Mouse (Mus musculus) embryo, embryonic 10.5 days (tissue): Measurements from ENCODE around the gene Med13l.

ENCODE experiments used
- DNase-seq: peaks from one replicate; pipeline ENCODE4 v3.0.0-alpha.2; 2015; ENCODE audit warnings: low spot score

Gene Med13l

DNA sequence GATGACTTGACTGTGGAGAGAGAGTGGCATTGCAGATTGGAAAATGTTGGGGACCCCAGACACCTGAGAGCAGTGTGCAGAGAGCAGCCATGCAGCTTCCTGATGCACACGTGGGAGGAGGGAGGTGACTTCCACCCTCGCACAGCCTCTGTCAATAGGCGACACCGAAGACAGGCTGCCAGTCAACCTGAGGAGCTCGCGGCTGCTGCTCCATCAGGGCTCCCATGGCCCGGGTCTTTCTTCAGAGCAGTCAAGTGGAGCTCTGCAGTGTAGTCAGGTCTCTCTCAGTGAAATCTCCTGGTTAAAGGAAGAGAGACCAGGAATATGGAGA, 131.2 kb downstream of the Med13l start:
- no peak for DNase-seq

DNA sequence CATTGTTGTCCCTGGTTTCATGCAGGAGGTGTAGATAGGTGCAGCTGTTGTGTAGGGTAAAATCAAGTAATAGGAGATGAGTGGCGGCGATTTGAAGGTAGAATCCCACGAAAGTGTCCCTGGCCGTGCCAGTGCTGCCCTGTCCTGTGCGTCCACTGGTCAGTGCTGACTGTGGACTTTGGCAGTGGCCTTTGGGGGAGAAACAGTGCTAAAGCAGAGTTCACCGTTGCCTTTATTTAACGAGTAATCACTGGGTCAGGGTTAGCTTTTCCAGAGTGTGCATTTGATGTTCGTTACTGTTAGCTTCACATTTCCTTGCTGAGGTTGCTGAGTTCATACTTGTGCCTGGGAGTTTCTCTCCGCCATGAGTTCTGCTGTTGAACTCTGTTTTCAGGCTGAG, 133.5 kb downstream of the Med13l start:
- DNase-seq: no peak

DNA sequence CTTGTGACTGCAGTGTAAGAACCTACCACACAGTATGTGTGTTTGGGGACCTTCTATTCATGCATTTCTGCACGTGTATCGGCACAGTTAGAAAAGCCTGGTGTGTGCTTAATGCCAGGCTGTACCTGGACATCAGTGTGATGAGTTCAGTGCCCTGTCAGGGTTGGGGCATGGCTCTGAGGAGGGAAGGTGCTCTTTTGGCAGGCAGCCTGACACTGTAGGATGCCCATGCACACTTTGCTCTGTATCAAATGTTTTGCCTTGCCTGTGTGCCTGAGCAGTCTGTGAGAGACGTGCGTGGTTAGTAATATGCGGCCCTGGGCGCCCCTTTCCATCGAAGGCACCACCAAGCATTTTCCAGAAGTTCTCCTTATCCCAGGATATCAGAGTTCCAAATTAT, 136.6 kb downstream of the Med13l start:
- no peak for DNase-seq

DNA sequence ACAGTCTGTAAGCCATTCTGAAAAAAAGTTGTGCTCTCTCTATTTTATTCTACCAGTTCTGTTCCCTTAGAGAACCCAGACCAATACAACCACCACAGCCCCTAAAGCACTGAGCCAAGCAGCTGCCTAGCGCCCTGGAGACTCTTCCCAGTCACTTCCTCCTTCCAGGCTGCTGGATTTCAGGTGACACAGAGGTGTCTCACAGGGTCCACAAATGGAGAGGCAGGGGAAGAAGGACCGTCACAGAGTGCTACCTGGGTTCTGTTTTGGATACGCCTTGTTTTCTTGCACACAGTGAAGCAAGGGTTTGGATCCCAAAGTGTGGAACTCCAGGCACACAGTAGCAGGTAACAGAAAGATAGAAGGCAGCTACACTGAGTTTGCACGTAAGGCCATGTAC, 140.5 kb downstream of the Med13l start:
- DNase-seq: no peak

DNA sequence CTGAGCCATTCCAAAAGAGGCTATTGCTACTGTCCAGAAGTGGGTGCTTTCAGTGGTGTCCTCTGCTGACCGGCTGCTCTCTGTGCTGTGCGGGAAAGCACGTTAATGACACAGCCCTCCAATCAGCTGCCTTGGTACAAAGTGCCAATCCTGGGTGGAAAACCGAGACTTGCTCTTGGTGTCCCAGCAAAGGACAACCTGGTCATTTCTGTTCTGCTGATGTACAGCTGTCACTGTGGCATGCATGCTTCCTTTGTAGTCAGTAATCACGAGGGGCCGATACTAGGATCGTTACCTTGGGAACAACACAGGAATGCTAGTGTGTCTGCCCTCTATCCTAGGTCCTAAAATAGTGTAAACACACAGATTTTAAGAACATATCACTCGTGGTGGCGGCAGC, 142.2 kb downstream of the Med13l start:
- peak; percentile 36 for DNase-seq

DNA sequence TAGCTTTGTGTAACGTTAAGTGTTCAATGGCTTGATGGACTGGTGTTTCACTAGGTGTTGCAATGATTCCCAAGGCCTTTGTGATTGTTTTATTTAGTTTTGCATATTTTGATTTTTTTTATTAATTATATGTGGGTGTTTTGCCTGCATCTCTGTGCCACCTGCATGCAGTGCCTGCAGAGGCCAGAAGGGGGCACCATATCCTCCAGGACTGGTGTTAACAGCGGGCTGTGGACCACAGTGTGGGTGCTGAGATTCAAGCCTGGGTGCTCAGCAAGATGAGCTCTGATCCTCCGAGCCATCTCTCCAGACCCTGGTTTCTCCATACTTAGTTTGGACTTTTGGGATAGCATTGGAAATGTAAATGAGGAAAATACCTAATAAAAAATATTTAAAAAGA, 143.7 kb downstream of the Med13l start:
- DNase-seq: no peak

DNA sequence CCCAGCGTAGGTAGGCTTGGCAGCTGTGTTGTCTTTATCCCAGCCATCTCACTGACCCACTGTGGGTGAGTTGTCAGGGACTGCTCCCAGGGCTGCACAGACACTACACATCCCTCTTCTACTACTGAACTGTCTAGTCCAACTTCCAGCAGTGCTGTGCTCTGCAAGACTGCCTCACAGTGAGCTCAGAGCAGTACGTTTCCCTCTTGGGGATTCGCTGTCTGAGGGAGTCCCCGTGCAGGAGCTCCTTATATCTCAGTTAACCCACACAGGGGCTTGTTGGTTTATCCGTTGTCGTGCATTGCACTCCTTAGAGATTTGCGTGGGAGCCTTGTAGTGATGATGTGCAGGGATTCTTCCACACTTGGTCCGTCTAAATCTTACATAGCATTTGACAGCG, 144.5 kb downstream of the Med13l start:
- DNase-seq: no peak

DNA sequence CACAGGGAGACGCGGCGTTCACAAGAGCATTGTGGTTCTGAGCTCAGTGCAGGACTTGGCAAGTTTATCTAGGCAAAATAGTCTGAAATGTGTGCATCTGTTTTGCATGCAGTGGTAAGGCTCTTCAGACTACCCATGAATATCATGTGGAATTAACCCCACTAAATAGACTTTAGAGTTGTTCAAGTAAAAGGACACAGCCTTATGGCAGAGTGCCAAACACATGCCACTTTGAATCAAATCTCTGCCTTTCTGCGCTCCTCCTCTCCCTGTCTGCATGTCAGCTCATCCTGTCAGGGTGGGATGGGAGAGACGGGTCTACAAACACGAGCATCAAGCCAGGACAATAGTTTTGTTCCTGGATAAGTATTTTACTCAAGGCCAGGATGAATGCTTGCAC, 145.5 kb downstream of the Med13l start:
- no peak for DNase-seq

DNA sequence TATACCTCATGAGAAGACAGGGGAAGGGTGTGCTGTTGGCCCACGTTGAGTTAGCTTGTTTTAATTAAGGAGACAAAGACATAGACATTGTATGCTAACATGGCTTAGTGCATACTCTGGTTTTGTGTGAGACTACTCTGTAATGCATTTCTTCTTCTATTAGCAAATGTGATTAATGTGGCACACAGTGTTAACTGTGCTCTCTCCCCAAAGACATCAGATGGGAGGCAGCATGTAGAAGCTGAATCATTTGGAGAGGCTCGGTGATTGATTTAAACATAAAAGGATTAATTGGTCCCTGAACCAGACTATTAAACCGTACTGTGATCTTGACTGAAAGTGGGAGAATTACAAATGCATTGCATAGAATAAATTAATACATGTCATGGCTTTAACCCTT, 145.9 kb downstream of the Med13l start:
- DNase-seq: no peak

DNA sequence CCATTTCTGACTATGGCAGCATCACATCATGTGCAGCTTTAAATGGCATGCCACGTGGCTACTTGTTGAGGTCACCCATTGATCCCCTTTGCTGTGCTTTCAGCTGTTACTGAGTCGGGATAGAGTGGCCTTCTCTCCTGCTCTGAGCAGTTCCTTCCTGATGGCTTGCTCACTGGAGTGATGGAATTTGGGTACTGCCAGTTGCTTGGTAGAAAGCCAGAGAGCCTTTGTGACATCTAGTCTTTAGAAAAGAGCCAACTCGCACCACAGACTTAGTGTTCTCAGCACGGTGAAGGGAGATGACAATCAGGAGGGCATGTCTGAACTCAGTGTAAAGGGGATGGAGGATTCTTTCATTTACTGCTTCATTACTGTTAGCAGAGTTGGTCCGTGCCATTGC, 147.0 kb downstream of the Med13l start:
- no peak for DNase-seq

DNA sequence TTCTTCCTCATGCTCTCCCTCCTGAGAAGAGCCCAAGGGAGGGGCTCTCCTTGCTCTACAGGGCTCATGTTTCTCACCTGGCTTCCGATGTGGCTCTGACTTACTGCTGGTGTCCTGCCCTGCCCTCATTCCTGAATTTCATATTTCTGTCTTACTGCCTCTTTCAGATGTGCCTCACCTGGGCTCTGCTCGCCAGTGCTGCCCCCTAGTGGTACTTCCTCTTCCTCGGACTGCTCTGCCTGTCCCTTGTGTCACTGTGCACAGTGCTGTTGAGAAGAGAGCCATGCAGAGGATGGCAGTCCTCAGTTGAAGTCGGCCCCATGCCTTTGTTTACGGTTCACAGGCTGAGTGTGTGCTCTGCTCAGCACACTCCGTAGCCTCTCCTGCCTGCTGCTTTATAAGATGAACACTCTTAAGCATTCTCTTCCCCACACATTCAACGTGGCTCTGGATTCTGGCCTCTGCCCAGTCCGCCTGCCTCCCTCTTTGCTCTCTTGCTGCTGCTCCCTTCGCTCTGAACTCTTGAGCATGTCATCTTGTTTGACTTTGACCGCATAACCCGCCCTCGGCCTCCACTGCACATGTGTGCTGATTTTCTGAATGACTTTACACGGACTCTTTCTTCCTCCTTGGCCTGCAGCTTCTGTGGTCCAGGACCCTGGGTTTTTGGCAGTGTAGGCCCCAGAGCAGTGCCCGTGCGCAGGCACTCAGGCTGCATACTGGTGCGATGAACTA, 147.9 kb downstream of the Med13l start:
- peak; percentile 78 for DNase-seq

DNA sequence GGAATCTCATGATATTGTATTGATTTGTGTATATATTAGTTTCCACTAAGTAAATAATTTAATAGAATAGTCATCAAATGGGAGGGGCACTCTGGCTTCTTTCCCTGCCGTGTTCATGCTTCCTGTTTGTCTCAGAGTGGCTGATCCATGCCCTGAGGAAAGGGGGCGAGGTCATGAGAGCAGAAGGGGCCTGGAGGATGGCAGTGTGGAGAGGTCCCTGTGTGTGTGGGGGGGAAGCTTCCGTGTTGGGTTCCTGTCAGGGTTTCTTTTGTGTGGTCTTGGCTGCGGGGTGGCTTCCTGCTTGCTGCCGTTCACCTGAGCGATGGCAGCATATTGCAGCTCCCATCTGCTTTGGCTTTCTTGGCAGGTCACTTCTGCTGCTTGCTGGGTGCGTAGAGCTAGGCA, 149.4 kb downstream of the Med13l start:
- DNase-seq: no peak

DNA sequence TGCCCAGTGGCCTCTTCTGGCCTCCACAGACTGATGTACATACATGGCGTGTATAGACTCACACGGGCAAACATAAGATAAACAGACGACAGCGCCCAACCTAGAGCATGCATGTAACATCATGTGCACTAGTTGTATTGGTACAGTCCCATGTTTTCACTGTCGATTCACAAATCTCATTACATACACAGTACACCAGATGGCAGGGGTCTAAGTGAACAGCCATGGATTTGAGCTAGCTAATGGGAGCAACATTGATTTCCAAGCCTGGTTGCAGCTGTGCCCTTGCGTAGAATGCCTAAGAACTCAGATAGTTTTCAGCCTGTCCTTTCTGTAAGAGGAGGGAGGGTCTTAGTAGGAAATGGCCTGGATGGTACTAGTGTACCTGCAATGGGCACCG, 155.0 kb downstream of the Med13l start:
- no peak for DNase-seq

DNA sequence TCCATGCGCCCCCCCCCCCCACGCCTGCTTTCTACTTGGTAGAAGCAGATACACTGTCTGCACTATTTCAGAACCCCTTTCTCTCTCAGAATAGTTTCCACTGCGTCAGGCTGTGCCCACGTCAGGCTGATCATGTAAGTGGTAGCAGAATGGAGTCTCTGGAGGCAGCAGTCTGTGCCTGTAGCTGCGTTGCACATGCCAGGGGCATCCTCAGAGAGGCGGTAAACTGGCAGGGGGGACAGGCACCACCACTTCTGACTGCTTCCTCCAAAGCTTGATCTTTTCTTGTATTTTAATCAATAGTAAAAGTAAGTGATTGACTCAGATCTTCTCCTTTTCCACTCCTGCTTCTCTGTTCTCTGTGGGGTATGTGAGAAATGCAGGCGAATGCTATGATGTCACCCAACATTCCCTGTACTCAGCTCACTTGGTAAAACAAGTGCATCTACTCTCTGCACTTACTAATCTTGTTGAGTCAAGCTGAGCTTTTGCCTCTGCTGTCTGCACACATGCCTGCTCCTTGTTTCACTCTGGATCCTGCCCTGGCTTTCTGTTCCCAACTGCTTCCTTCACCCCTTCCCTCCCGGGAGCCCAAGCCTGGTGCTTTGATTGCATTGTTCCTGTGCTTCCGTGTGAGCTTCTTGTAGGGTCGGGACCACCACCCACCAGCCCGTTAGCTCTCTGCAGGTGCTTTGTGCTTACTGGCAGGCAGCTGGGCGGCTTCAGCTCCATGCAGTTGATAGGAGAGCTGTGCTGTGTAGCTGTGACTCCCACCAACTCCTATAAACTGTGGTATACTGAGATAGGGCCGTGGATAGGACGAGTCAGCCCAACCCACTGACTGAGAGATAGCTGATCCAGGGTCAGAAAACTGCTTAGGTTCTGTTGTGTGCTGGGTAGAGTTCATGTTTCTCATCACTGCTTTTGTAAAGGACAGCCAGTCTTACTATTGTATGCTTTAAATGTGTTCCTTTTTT, 156.1 kb downstream of the Med13l start:
- DNase-seq: no peak

DNA sequence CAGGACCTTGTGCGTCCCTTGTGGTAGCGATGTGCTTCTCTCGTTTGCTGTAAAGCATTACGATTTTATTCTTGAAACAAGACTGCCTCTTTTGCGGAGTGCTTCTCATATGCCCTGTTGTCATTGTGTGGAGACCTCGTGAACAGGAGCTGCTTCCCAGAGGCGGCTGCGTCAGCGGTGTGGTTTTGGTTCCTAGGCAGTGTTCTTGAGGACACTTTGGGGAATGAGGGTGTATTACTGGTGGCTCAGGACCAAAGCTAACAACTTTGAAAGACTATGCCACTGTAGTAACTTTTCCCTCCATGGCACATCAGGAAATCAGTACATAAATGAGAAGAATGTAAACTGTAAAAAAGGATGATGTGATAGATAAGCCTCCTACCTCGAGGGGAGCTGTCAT, 157.0 kb downstream of the Med13l start:
- DNase-seq: no peak

DNA sequence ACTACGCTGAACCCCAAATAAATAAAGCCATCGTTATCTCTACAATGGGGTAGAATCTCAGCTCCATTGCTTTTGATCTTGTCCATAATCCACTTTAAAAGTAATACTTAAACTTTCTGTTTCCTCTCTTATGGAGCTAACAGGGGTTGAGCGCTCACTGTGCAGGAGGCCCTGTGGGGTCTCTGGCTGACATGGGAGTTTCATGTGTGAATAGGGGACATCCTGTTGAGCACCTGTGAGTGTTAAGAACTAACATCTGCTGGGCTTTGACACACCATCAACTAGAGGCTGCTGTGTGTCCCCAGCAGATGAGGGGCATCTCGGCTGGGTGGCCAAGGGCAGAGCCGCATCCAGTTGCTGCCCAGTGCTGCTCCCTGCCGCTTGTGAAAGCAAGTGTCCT, 157.6 kb downstream of the Med13l start:
- DNase-seq: no peak

DNA sequence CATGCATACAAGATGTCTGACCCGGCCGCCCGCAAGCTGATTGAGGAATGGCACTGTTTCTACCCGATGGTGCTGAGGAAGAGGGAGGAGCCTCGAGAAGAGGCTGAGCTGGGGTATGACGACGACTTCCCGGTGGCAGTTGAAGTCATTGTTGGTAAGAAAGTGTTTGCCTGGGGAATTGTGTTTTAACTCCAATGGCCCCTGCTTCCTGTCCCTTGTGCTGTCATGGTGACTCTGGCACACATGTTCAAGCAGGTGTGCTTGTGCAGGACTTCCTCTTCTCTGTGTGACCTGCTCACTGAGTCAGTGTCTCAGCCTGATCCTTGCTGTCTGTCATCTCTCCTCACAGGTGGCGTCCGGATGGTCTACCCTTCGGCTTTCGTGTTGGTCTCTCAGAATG, 160.9 kb downstream of the Med13l start:
- DNase-seq: no peak

DNA sequence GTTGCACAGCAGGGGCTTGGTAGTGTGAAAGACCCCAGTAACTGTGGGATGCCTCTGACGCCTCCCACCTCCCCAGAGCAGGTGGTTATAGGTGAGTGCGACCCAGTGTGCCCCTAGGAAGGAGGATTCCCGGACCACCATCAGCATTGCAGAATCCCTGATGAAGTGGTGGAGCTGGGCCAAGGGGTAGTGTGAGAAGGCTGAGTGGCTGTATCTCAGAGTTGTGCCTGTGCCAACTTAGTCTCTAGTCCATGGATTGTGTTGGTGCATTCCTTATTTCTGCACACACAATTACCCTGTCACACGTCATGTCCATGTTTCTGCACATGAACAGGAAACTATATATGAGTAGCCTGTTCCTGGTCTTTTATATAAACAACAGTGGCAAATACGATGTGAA, 161.4 kb downstream of the Med13l start:
- no peak for DNase-seq

DNA sequence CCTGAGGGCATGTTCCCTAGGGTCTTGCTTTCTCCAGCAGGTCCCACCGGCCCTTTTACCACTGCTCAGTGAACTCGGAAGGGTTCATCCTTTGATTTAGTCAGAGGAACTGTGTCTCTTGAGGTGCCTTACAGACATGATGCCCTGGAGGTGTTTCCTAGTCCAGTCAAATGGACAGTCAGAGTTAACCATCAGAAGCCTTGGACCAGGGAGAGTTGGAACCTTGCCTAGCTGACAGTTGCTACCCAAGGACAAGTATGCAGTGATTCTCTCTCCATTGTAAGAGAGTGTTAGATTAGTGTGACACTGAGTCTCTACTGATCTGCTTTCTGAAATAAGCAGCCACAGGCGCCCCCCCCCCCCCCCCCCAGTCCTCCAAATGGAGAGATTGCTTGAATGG, 162.0 kb downstream of the Med13l start:
- no peak for DNase-seq

DNA sequence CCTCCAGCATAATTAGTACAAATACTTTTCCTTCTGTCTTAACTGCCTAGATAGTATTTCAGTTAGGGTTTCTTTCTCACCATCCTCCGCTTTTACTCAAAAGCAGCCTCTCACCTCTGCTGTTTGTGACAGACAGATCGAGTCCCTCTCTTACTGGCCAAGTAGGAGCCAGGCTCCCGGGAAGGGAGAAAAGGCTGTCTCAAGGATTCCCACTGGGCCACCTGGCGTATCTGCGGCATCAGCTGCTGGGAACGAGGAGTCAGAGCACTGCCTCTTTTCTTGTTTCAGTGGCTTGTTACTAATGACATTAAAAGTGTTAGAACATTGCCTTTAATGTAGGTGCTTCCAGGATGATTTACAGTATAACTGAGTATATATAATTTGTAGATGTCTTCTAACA, 164.9 kb downstream of the Med13l start:
- DNase-seq: no peak

DNA sequence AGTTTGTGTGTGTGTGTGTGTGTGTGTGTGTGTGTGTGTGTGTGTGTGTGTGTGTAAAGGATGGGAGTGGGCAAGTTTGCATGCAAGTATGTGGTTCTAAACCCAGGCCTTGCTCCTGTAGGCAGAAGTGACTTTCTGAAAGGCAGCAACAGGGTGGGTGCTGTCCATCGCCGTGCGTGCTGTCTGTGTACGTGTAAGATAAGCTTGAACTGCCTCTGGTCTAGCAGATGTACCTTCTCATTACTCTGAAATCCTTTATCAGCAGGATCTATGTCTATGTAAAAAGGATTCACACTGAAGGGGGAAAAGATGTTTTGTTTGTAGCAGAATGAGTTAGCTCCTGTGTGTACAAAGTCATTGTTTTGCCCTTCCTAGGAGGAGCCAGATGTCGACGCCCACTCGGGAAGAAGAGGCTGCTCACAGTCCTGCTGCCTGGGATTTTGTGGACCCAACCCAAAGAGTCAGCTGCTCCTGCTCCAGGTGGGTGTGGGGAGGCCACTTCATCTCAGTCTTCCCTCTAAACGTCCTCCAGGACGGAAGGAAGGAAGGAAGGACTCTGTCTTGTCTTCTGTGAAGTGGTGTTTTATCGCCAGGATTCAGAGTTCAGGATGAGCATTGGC, 165.5 kb downstream of the Med13l start:
- DNase-seq: no peak

DNA sequence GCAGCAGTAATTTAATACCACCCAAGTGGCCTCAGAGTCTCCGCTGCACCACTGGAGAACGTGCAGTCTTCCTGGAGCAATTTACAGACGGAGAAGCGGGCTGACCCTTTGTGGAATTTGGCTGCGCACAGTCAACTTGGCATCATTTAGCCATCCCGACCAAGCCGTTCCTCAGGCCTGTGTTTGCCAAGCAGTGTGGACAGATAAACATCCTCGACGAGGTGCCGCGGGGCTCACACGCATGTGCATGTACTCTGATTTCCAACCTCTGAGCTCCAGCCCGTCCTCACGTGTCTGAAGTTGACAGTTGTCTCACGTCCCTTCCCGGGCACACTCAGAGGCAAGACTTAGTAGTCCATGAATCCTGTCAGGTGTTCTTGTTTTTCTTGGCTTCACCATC, 166.9 kb downstream of the Med13l start:
- no peak for DNase-seq

DNA sequence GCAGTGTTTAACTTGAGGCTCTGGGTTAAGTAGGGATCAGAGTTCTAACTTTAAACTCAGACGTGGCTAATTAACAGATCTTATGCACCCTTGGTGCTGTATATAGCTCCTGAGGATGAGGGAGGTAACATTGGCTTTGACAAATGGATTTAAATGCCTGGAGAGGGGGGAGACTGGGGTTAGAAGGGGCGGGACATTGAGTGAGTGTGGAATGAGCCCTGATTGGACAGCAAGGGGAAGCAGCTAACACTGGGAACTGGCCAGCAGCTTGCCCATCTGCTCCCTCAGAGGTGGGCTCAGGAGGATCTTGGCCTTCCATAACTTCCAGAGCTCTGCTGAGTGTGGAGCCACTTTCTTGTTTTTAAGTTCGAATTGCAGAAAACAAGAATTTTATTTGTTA, 171.7 kb downstream of the Med13l start:
- peak; percentile 36 for DNase-seq
